Mouse (Mus musculus): Measurements from ENCODE around the gene Asf1b. TPM values are rescaled to one million over a fixed set of nuclear protein-coding genes. Genes with fewer than 3 reads are reported as not detected.
A peak's percentile ranks its signal among the peaks of the same experiment; 100 is the strongest.
"Not testable (repeated sequence)": the region's sequence is repeated elsewhere in the genome, so short reads cannot be mapped to it uniquely, and the experiment has no call there.

Asf1b gene
- total RNA-seq, 2 experiments from 2014 or later = 14.9 to 17.2 TPM

- no peak for DNase-seq (ENCODE audit: low spot score in 2 of 2)
These were observed 38.7 kb downstream of the Asf1b start for GRCm38 (mm10) chr8:83994030-83994429.

- DNase-seq (ENCODE audit: low spot score in 2 of 2) = no peak
These were observed 40.7 kb downstream of the Asf1b start for GRCm38 (mm10) chr8:83995973-83996372.

GRCm38 (mm10) chr8:83996567-83997505, 41.5 kb downstream of the Asf1b start:
- DNase-seq (ENCODE audit: low spot score in 2 of 2) = peak; percentile 86 to 90

- peak in 1 of 2 experiments; percentile 66 for DNase-seq (ENCODE audit: low spot score in 2 of 2)
These were observed 42.3 kb downstream of the Asf1b start, which contains the start of gene Samd1 for GRCm38 (mm10) chr8:83997511-83998141. TSS of gene Samd1 (plus strand) at chr8:83997672.

DNA sequence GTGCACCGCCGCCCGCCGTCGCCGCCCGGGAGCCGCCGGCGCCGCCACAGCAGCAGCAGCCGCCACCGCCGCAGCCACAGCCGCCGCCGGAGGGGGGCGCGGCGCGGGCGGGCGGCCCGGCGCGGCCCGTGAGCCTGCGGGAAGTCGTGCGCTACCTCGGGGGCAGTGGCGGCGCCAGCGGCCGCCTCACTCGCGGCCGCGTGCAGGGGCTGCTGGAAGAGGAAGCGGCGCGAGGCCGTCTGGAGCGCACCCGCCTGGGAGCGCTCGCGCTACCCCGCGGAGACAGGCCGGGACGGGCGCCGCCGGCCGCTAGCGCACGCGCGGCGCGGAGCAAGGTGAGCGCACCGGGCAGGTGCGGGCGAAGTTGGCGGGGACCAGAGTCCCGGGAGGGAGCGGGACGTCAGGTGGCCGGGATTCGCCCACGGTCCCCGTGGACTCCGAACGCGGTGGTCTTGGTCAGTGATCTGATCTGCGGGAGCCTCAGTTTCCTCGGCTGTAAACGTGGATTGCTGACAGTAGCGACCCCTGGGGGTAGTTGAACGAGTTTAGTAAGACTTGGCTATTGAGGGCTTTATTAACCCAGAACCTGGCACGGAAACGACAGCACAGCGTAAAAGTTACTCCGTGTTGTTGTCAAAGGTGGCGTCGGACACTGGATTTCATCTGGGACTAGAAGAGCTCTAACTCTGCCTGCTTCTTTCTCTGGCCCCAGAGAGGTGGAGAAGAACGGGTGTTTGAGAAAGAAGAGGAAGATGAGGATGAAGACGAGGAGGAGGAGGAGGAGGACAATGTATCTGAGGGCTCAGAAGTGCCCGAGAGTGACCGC, 43.1 kb downstream of the Asf1b start:
- DNase-seq (ENCODE audit: low spot score in 2 of 2) = peak in 1 of 2 experiments; percentile 58

GRCm38 (mm10) chr8:83999057-83999705, 43.9 kb downstream of the Asf1b start:
- no peak for DNase-seq (ENCODE audit: low spot score in 2 of 2)

DNA sequence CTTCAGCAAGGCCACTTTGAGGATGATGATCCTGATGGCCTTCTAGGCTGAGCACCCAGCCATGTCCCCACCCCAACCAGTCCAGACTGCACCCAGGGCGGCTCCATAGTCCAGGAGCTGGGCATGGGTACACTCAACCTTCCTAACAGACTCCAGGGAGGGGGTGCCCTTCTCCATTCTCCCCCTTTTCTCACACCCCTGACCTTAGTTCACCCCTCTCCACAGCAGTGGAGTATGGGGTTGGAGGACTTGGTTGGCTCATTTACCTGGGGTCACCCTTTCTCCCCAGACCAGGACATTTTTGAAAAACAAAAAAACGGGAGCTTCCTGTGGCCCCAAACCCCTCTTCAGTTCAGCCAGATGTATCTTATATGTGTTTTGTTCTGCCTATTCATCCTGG, 44.5 kb downstream of the Asf1b start:
- no peak for DNase-seq (ENCODE audit: low spot score in 2 of 2)

DNA sequence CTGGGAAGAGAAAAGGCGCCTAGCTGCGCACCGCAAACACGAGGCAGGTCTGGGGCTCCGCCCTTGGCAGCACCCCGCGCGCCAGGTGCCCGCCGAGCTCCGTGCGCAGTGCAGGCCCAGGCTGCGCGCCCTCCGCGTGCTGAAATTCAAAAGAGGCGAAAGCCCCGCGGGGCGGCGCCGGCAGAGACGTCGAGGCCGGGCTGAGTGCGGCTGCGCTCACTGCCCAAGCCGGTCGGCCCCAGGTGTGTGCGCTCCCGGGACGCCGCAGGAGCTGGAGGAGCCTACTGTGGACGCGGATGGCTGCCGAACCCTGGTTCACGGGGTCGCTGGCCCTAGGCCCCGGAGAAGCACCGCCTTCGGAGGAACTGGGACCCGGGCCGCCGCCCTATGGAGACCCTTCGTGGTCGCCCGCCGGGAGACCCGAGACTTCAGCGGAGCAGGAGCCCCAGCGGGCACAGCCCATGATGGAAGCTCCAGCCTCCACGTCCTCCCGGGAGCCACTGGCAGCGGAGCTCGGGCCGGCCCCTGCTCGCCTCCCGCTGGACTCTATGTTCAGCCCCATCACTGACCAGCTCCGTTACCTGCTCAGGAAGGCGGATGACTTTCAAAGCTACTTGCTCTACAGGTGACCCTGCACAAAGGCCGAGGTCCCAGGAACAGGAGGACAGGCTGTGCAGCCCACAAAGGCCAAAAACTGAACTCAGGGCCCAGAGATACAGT, 46.1 kb downstream of the Asf1b start, which contains the start of gene 1700067K01Rik:
TSS of gene 1700067K01Rik (plus strand) at position 222 of the 720 bp plus-strand sequence.
- DNase-seq (ENCODE audit: low spot score in 2 of 2) = no peak

GRCm38 (mm10) chr8:84002957-84003611, 47.8 kb downstream of the Asf1b start:
- DNase-seq (ENCODE audit: low spot score in 2 of 2) = no peak

DNA sequence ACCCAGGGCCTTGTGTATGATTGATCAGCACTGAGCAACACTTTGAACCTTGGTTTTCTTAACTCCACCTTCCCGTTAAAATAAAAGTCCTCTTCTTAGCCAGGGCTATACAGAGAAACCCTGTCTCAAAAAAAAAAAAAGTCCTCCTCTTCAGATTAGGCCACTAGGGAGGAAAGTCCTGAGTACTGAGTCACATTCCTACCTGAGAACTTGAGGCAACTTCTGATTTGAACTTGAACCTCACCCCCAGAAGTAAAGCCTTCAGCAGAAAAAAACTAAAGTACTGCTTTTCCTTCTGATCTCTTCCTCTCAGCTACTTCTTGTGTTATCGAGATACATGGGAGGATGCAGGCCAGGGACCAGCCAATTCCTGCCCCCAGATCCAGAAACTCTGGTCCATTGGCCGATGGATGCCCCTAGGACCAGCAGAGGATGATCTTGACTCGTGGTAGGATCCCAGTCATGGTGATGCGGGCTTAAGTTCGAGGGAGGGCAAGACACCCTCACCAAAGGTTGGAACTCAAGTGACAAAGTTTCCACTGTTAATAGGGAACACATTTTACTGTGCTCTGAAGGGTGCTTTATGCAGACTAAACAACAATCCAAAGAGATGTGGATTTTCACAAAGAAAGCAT, 48.4 kb downstream of the Asf1b start:
- DNase-seq (ENCODE audit: low spot score in 2 of 2) = no peak

- DNase-seq (ENCODE audit: low spot score in 2 of 2) = peak; percentile 88 to 95
These were observed 49.4 kb downstream of the Asf1b start for GRCm38 (mm10) chr8:84004533-84005201.

- not testable (repeated sequence) for DNase-seq (ENCODE audit: low spot score in 2 of 2)
These were observed 50.2 kb downstream of the Asf1b start for GRCm38 (mm10) chr8:84005502-84005901.

DNA sequence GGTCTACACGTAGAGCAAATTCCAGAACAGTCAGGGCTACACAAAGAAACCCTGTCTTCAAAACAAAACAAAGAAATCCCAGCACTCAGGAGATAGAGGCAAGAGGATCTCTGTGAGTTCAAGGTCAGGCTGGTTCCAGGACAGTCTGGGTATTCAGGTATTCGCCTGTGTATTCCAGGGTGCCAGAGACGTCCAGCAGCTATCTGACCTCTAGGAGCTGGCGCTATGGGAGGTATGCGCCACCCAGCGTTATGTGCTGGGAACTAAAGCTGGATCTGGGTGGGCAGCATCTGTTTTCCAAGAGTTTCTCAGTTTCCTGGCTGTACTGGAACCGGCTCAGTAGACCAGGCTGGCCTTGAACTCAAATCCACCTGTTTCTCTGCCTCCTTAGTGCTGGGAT, 53.1 kb downstream of the Asf1b start:
- DNase-seq (ENCODE audit: low spot score in 2 of 2) = no peak

DNA sequence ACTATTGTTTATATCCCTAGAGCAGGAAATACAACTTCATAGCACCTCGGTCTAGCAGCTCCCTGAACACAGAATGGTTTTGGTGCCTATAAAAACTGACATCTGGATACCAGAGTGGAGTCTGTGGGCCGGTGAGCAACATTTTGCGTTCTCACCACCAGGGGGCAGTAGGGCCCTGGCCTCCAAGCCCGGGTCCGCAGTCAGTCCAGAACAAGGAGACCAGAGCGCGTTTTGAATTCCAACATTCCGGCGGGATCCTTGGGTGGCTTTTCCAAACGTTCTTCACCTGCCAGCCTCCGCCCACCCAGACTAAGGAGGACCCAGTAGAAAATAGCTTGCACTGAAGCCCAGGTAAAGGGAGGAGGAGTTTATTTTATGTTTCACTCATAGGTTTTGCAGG, 54.6 kb downstream of the Asf1b start:
- peak; percentile 81 to 88 for DNase-seq (ENCODE audit: low spot score in 2 of 2)

DNA sequence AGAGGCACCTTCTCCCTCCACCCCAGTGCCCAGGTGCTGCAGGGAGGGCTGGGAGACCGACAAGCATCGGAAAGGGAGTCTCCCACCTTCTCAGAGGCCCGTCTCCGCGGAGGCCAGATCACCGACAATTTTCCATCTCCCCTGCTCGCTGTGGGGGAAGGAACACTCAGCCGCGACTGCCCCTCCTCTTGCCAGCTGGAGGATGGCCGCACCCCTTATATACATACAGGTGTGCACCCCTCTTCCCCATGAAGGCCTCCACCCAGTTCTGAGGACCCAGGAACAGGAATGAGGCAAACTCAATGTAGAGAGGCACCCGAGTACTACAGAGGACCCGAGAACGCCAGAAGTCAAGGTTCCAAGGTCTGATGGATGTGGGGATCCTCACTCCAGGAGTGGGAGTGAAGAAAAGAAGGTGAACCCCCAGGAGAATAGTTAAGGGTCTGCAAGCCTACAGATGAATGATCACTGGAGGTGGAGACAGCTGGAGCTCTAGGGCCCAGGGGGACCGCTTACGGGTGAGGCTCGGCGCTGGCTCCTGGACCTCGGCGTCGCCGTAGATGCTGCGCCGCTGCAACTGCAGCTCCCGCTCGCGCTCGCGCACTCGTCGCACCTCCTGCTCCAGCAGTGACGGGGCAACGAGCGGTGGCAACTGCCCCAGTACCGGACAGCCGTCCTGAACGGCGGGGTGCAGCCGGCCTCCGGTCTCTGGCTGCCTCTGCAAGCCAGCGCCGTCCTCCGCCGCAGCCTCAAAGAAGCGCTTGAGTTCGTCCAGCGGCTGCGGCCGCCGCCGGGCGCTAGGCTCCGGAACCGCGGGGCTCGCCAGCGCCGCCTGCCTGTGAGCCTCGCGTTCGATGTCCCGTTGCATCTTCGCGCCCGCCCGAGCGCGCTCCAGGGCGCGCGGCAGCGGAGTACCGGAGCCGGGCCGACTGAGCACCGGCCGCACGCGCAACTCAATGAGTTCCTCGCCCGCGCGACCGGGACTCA, 55.6 kb downstream of the Asf1b start:
- DNase-seq (ENCODE audit: low spot score in 2 of 2) = peak; percentile 61 to 79

DNA sequence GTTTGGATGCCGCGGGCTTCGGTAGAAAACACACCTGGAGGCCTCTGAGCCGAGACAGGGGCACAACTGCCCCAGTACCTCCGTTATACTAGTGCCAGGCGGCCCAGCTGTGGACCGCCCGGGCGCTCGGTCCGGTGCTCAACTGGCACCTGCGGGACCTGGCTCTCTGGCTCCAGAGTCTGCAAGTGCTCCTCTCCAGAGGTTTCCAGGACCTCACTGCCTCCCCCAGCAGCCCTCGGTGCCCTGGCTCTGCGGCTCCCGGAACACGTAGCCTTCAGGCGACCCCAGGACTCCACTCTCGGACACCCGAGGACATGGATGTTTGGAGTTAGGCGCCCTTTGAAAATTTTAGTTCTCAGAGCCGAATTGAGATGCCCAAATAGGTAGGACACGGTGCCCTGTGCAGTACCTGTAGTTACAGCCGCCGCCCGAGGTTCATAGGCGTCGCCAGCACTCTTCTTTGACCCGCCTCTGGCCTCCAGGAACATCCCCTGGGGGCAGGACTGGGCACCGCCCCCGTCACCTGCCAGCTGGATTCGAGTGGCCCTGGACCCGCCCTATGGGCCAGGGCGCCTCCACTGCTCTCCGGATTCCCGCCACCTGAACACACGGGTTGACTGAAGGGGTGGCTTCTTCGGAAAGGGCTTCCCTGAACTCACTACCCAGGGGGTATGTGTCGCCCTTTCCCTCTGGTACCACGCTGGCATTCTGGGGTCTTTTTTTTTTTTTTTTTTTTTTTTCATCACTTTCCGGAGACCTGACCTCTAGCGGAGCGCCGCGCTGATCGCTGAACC, 56.6 kb downstream of the Asf1b start, which contains the start of gene 2210011C24Rik:
TSS of gene 2210011C24Rik (minus strand) at position 467 of the 794 bp plus-strand sequence.
- no peak for DNase-seq (ENCODE audit: low spot score in 2 of 2)

Data from gastrocnemius, postnatal 4 days (tissue).